In the genomic region with DNA sequence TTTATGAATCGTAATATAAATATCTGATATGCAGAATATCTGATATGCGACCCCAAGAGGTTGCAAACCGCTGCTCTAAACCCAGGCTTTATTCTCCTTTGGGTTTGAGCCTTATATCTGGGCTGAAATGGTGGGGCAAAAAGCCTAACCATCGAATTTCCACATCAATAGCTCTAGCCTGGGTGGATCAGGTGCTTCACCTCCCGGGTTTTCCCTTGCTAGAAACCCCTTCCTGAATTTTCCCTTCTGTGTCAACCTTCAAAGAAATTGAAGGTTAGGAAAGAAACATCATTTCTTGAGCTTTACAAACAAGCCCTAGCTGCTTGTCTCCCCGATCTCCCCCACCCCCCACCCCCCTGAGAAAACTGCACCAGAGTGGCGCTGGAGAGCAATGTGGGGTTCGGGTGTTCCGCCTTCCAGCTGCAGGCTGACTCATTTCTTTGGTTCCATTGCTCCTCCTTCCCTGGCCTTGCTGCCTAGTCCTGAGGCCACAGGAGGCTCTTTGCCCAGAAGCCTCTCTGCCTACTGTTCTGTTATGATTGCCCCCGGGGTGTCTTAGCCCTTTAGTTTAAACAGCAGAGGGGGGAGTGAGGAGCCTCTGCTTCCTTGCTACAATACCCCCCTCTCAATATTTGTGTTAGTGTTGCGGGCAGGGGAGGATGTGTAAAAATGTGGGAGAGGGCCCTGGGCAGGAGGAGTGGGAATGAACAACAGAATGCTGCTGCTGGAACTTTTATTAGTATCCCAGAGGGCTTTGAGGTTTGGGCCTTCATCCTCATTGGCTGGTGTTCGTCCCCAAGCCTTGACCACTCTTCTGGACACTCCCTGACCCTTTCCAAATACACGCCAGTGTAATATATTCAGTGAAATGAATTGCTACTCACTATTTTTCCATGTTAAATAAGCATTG, we compare ENCODE assay signal across 7 mouse cellular contexts. TPM values are rescaled to one million over a fixed set of nuclear protein-coding genes. Genes with fewer than 3 reads are reported as not detected.
A peak's percentile ranks its signal among the peaks of the same experiment; 100 is the strongest.
DNase-seq lines count a peak whose midpoint lies in the region; ATAC-seq and TF ChIP-seq lines count a peak whose summit lies in the region.

No protein-coding gene starts in this region.

- peaks cover 8% of the 10 kb centered on the region for H3K4me1 ChIP-seq in G1E (ENCODE audit: insufficient read depth, low read depth, low read length)
- H3K4me1 ChIP-seq in hindbrain, embryonic 12.5 days = peaks cover 17% of the 10 kb centered on the region
- peaks cover 17% of the 10 kb centered on the region for H3K4me1 ChIP-seq in midbrain, embryonic 12.5 days

- TF ChIP-seq CTCF in G1E (IDR thresholded peaks at IDR 0.05; ENCODE audit: low read depth, low read length) = no peak

- peak; percentile 8 for DNase-seq in G1E (ENCODE audit: low spot score)
- DNase-seq in adrenal gland, adult 2 months = peak; percentile 79
- DNase-seq in layer of hippocampus, postnatal 10 days (ENCODE audit: low spot score in 2 of 2) = no peak
- no peak for DNase-seq in cerebellum, adult 8-10 months
- no peak for DNase-seq in left cerebral cortex, postnatal 14 days (ENCODE audit: low spot score in 2 of 2)

- H3K27me3 ChIP-seq in G1E (ENCODE audit: insufficient read depth, low read length) = no peaks in the 10 kb centered on the region
- H3K27me3 ChIP-seq in hindbrain, embryonic 12.5 days = no peaks in the 10 kb centered on the region
- peaks cover 7% of the 10 kb centered on the region; the same call in 1 of the 2 replicates for H3K27me3 ChIP-seq in midbrain, embryonic 12.5 days

- no peaks in the 10 kb centered on the region for H3K36me3 ChIP-seq in G1E (replicated peaks)
- H3K36me3 ChIP-seq in hindbrain, embryonic 12.5 days = no peaks in the 10 kb centered on the region
- H3K36me3 ChIP-seq in midbrain, embryonic 12.5 days = no peaks in the 10 kb centered on the region

- H3K9ac ChIP-seq in hindbrain, embryonic 12.5 days = peak overlapping the region; percentile 49; the same call in 1 of the 2 replicates
- 0 out of 2 replicates have a peak overlapping the region, but pooled peaks have one; percentile 20 for H3K9ac ChIP-seq in midbrain, embryonic 12.5 days (replicated peaks)

- H3K9me3 ChIP-seq in G1E (replicated peaks) = no peaks in the 10 kb centered on the region
- H3K9me3 ChIP-seq in hindbrain, embryonic 12.5 days (replicated peaks) = no peaks in the 10 kb centered on the region
- H3K9me3 ChIP-seq in midbrain, embryonic 12.5 days = no peaks in the 10 kb centered on the region

- no peak for ATAC-seq in G1E (ENCODE audit: extremely low read depth, insufficient number of reproducible peaks, low FRiP score, poor library complexity, severe bottlenecking)
- ATAC-seq in hindbrain, embryonic 12.5 days (ENCODE audit: low FRiP score) = peak; percentile 33; the same call in 1 of the 2 replicates
- ATAC-seq in midbrain, embryonic 12.5 days (ENCODE audit: low FRiP score, low read depth) = peak; percentile 61

- peak overlapping the region; percentile 85 for H3K27ac ChIP-seq in hindbrain, embryonic 12.5 days
- H3K27ac ChIP-seq in midbrain, embryonic 12.5 days (replicated peaks) = peak overlapping the region; percentile 84

- intact Hi-C loops in left cerebral cortex, postnatal 14 days (cut with DNase I) = loop anchor here (10.0 kb wide), 1 partner anchor 226 kb away; no protein-coding TSS in a partner anchor

- no peak overlapping the region for H3K4me3 ChIP-seq in G1E (ENCODE audit: low read depth, low read length)
- no peak overlapping the region; the same call in 1 of the 2 replicates for H3K4me3 ChIP-seq in hindbrain, embryonic 12.5 days
- H3K4me3 ChIP-seq in midbrain, embryonic 12.5 days = 0 out of 2 replicates have a peak overlapping the region, but pooled peaks have one; percentile 15

- 19% methylated on average over 13 of the region's 13 CpGs for WGBS in hindbrain, embryonic 12.5 days
- WGBS in midbrain, embryonic 12.5 days = 13% methylated on average over 13 of the region's 13 CpGs

- H3K4me2 ChIP-seq in hindbrain, embryonic 12.5 days (replicated peaks) = peak overlapping the region; percentile 31
- peak overlapping the region; percentile 45 for H3K4me2 ChIP-seq in midbrain, embryonic 12.5 days (replicated peaks)

RNA-seq across cellular contexts. Expression of gene Mab21l2, which starts 9.5 kb away (rescaled TPM):
- 1.3 and 1.7 TPM in 2 replicates for total RNA-seq in G1E (2014; fragmentation: Nextera tagmentation)
- 0.05 and 0.12 TPM in 2 replicates for total RNA-seq in G1E (2017)
- 0.33 and 0.43 TPM in 2 replicates for polyA plus RNA-seq in G1E (2012)
- 10 to 100 TPM in 1 of 2 experiments, 1 to 10 TPM in 1; 7.3 to 14.6 TPM for total RNA-seq in adrenal gland, adult 2 months (2021)
- polyA plus RNA-seq in adrenal gland, adult 2 months (2012; rRNA removed) = 4.0 and 6.1 TPM in 2 replicates
- polyA plus RNA-seq in hindbrain, embryonic 12.5 days (2016; fragmentation: Nextera tagmentation; extraction: Ambion mirVana) = 222 and 302 TPM in 2 replicates
- 120 and 138 TPM in 2 replicates for polyA plus RNA-seq in midbrain, embryonic 12.5 days (2016; fragmentation: Nextera tagmentation; extraction: Ambion mirVana)
- total RNA-seq in layer of hippocampus, postnatal 10 days (2021) = not detected
- under 1 TPM in 1 of 2 experiments, not detected in 1; 0.13 TPM for total RNA-seq in left cerebral cortex, postnatal 14 days (2021)

Comparison
In these comparisons a context has a peak if more than half of its experiments do, and no peak if none do; other contexts are left out.
1. DNase-seq: peak in G1E (single experiment) and adrenal gland, adult 2 months (single experiment); none in layer of hippocampus, postnatal 10 days (0 of 2), cerebellum, adult 8-10 months (single experiment) and left cerebral cortex, postnatal 14 days (0 of 2).